Mouse (Mus musculus) CH12.LX (cell line): ENCODE results near the gene Pcca.

Experiments
- CTCF ChIP-seq, 2 experiments: IDR thresholded peaks in 1 of 2; conservative IDR thresholded peaks in 1 of 2; 2 replicates each; pipeline ENCODE4 v1.5.1; 2011 to 2012; ENCODE audit warnings: low read depth in 2 of 2, low read length in 2 of 2, improper control_type of control experiment in 1 of 2, inconsistent platforms in 1 of 2, mild to moderate bottlenecking in 1 of 2, moderate library complexity in 1 of 2
- E2F4 ChIP-seq: IDR thresholded peaks from 2 replicates; pipeline ENCODE4 v1.6.1; 2011; ENCODE audit warnings: low read depth, low read length, improper control_type of control experiment; ENCODE audit not compliant: insufficient replicate concordance
- EP300 ChIP-seq: IDR thresholded peaks from 2 replicates; pipeline ENCODE4 v1.6.1; 2011; ENCODE audit warnings: low read length, improper control_type of control experiment
- GABPA ChIP-seq: IDR thresholded peaks from 2 replicates; pipeline ENCODE4 v1.6.1; 2012; ENCODE audit warnings: low read depth, low read length, improper control_type of control experiment, inconsistent platforms; ENCODE audit not compliant: insufficient replicate concordance
- MAFK ChIP-seq: IDR thresholded peaks from 2 replicates; pipeline ENCODE4 v1.6.1; 2011; ENCODE audit warnings: low read length, improper control_type of control experiment; ENCODE audit not compliant: insufficient replicate concordance
- MEF2A ChIP-seq: IDR thresholded peaks from 2 replicates; pipeline ENCODE4 v1.6.1; 2014; ENCODE audit warnings: low read depth, mild to moderate bottlenecking, inconsistent platforms, low read length, improper control_type of control experiment, borderline replicate concordance
- MYC ChIP-seq: IDR thresholded peaks from 2 replicates; pipeline ENCODE4 v1.6.1; 2011; ENCODE audit warnings: low read depth, mild to moderate bottlenecking, improper control_type of control experiment, low read length
- NELFE ChIP-seq: IDR thresholded peaks from 2 replicates; pipeline ENCODE4 v1.6.1; 2011; ENCODE audit warnings: low read depth, low read length, improper control_type of control experiment
- SIN3A ChIP-seq: IDR thresholded peaks from 2 replicates; pipeline ENCODE4 v1.6.1; 2012; ENCODE audit warnings: low read length, improper control_type of control experiment, inconsistent platforms
- SMC3 ChIP-seq: IDR thresholded peaks from 2 replicates; pipeline ENCODE4 v1.6.1; 2011; ENCODE audit warnings: low read depth, low read length, improper control_type of control experiment
- USF2 ChIP-seq: conservative IDR thresholded peaks from 2 replicates; pipeline ENCODE4 v1.6.1; 2011; ENCODE audit warnings: low read depth, low read length, improper control_type of control experiment
- ZKSCAN1 ChIP-seq: IDR thresholded peaks from 2 replicates; pipeline ENCODE4 v1.6.1; 2012; ENCODE audit warnings: low read depth, inconsistent platforms, low read length, improper control_type of control experiment, borderline replicate concordance
- ZMIZ1 ChIP-seq: IDR thresholded peaks from 2 replicates; pipeline ENCODE4 v1.6.1; 2012; ENCODE audit warnings: low read depth, mild to moderate bottlenecking, inconsistent platforms, low read length, improper control_type of control experiment
- ZNF384 ChIP-seq: IDR thresholded peaks from 2 replicates; pipeline ENCODE4 v1.6.1; 2012; ENCODE audit warnings: low read depth, low read length, improper control_type of control experiment, inconsistent platforms

DNA sequence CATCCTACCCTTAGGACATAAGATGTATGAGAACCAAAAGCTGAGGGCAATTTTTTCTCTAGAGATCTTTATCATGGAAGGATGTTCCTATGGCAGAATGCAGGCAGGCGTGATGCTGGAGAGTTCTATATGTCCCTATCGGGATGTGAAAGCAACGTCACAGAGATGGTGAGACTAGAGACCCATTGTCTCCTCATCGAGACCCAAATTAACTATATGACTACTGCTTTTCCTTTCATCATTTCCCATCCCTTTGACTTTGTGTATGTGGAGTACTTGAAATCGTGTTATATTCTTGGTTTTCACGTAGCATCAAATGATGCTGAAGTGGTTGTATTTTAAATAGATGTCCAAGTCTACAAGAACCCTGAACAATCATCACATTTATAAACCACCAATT is 379.5 kb downstream of the Pcca start, which contains the start of gene Ggact:
- no peak for TF ChIP-seq CTCF (conservative IDR thresholded peaks at IDR 0.05 in 1 of 2, IDR thresholded peaks at IDR 0.05 in 1 of 2; ENCODE audit: low read depth in 2 of 2, low read length in 2 of 2)
- no peak for TF ChIP-seq ZNF384
- TF ChIP-seq E2F4 = no peak
- TF ChIP-seq SIN3A = no peak
- TF ChIP-seq MAFK = no peak
- TF ChIP-seq MEF2A = no peak
- no peak for TF ChIP-seq GABPA
- TF ChIP-seq SMC3 = no peak
- no peak for TF ChIP-seq EP300
- TF ChIP-seq MYC = no peak
- no peak for TF ChIP-seq ZMIZ1
- no peak for TF ChIP-seq USF2
- TF ChIP-seq NELFE = no peak
- no peak for TF ChIP-seq ZKSCAN1
